29 mouse cellular contexts compared by ENCODE assay signal in genomic region chr13:120277837-120278236, GRCm38 (mm10). TPM values are rescaled to one million over a fixed set of nuclear protein-coding genes. Genes with fewer than 3 reads are reported as not detected.
DNase-seq lines count a peak whose midpoint lies in the region; ATAC-seq and TF ChIP-seq lines count a peak whose summit lies in the region.
"Not testable (repeated sequence)": the region's sequence is repeated elsewhere in the genome, so short reads cannot be mapped to it uniquely, and the experiment has no call there.
"Had no signal": no experiment of that assay in that cellular context is flagged by ENCODE, and none has a peak within 500 bp of the region (broad histone marks: within the 10 kb centered on the region; RNA-seq: fewer than 3 reads in every experiment).

No protein-coding gene starts in this region.

- H3K79me2 ChIP-seq in CH12.LX (replicated peaks; ENCODE audit: control insufficient read depth, extremely low read depth, insufficient read depth, poor library complexity, severe bottlenecking) = not testable (repeated sequence)

- not testable (repeated sequence) for DNase-seq in CH12.LX (ENCODE audit: extremely low read depth); layer of hippocampus, adult 2 months (ENCODE audit: low spot score in 2 of 2); liver, postnatal 0 days
- peak; percentile 14 for DNase-seq in kidney, adult 2 months

- H3K9ac ChIP-seq in CH12.LX (ENCODE audit: insufficient read depth, low read depth) = peak overlapping the region; percentile 48; the same call in 1 of the 2 replicates
- not testable (repeated sequence) for H3K9ac ChIP-seq in liver, postnatal 0 days (replicated peaks)

- in situ Hi-C loops in CH12.LX (cut with MboI; ENCODE audit: low pct_ligation_motif_present, low pct_unique_long_range_greater_than_20kb, low sequenced_read_pairs) = not testable (repeated sequence)

- peak; percentile 78 for ATAC-seq in common myeloid progenitor, adult 5-6 weeks (replicated peaks; ENCODE audit: low read depth, poor library complexity, severe bottlenecking)
- peak; percentile 62 to 68; a peak in 2 of 4 replicates for ATAC-seq in hematopoietic stem cell, adult 5-6 weeks (replicated peaks in 1 of 2; ENCODE audit: insufficient read depth in 1 of 2, low FRiP score in 2 of 2, low TSS enrichment in 1 of 2, low read depth in 1 of 2, poor library complexity in 2 of 2, severe bottlenecking in 2 of 2)
- ATAC-seq in liver, postnatal 0 days = not testable (repeated sequence)
- ATAC-seq in megakaryocyte-erythroid progenitor cell, adult 5-6 weeks (replicated peaks; ENCODE audit: low FRiP score, low TSS enrichment, poor library complexity, severe bottlenecking) = 0 out of 2 replicates have a peak, but pooled peaks have one; percentile 37

- not testable (repeated sequence) for H3K27ac ChIP-seq in CH12.LX (ENCODE audit: insufficient read depth, low read depth); kidney, adult 2 months (ENCODE audit: insufficient read depth, low read depth, low read length); layer of hippocampus, adult 2 months; liver, postnatal 0 days (ENCODE audit: low read depth)

- TF ChIP-seq RAD21 in CH12.LX (IDR thresholded peaks at IDR 0.05; ENCODE audit: low read depth, low read length) = peak; percentile 53

- H3K9me3 ChIP-seq in CH12.LX (replicated peaks; ENCODE audit: low read length); liver, postnatal 0 days (ENCODE audit: low read length): not testable (repeated sequence)

- TF ChIP-seq POLR2A in CH12.LX (IDR thresholded peaks at IDR 0.05; ENCODE audit: low read depth, low read length); kidney, adult 2 months (IDR thresholded peaks at IDR 0.05; ENCODE audit: low read depth, low read length): not testable (repeated sequence)

- H3K4me3 ChIP-seq in CH12.LX (replicated peaks in 1 of 3; ENCODE audit: low read depth in 2 of 3, low read length in 2 of 3, poor library complexity in 1 of 3); kidney, adult 2 months (ENCODE audit: insufficient read depth, low read depth, low read length); layer of hippocampus, adult 2 months; liver, postnatal 0 days (ENCODE audit: low read depth, low read length): not testable (repeated sequence)

- dilution Hi-C loops in CH12.LX (cut with MboI; ENCODE audit: extremely low pct_ligation_motif_present, extremely low pct_unique_long_range_greater_than_20kb, low sequenced_read_pairs) = not testable (repeated sequence)

- H3K36me3 ChIP-seq in CH12.LX (replicated peaks in 1 of 2; ENCODE audit: control insufficient read depth in 1 of 2, insufficient read depth in 1 of 2, low read length in 1 of 2); kidney, adult 2 months (ENCODE audit: control insufficient read depth, insufficient read depth, low read length); liver, postnatal 0 days (replicated peaks; ENCODE audit: insufficient read depth, low read length): not testable (repeated sequence)

- 21% methylated on average over 2 of the region's 2 CpGs for WGBS in kidney, adult 2 months
- 33% methylated on average over 2 of the region's 2 CpGs for WGBS in liver, postnatal 0 days (ENCODE audit: insufficient replicate concordance)

- H3K4me2 ChIP-seq in CH12.LX (ENCODE audit: insufficient read depth, low read depth, poor library complexity, severe bottlenecking); liver, postnatal 0 days (ENCODE audit: low read depth, low read length): not testable (repeated sequence)

- peak; percentile 19 to 61; a peak in 3 of 4 replicates for TF ChIP-seq CTCF in CH12.LX (conservative IDR thresholded peaks at IDR 0.05 in 1 of 2, IDR thresholded peaks at IDR 0.05 in 1 of 2; ENCODE audit: low read depth in 2 of 2, low read length in 2 of 2)
- peak; percentile 18; the same call in 1 of the 2 replicates for TF ChIP-seq CTCF in kidney, adult 2 months (conservative IDR thresholded peaks at IDR 0.05; ENCODE audit: insufficient read depth, insufficient read length, low read depth, low read length)
- 0 out of 2 replicates have a peak, but pooled peaks have one; percentile 7 for TF ChIP-seq CTCF in layer of hippocampus, adult 2 months (conservative IDR thresholded peaks at IDR 0.05)
- TF ChIP-seq CTCF in liver, postnatal 0 days (IDR thresholded peaks at IDR 0.05; ENCODE audit: low read depth) = peak; percentile 30

- H3K27me3 ChIP-seq in CH12.LX (replicated peaks); kidney, adult 2 months (replicated peaks; ENCODE audit: control insufficient read depth, insufficient read depth, low read length); liver, postnatal 0 days (ENCODE audit: insufficient read depth, low read length): not testable (repeated sequence)

- peaks cover 3 to 18% of the 10 kb centered on the region in 2 experiments; a peak in 3 of 4 replicates for H3K4me1 ChIP-seq in CH12.LX (ENCODE audit: control insufficient read depth in 1 of 2, insufficient read depth in 2 of 2)
- not testable (repeated sequence) for H3K4me1 ChIP-seq in kidney, adult 2 months (ENCODE audit: control insufficient read depth, insufficient read depth, low read length); liver, postnatal 0 days (ENCODE audit: insufficient read depth)

- TF ChIP-seq EP300 in CH12.LX (IDR thresholded peaks at IDR 0.05; ENCODE audit: low read length); liver, postnatal 0 days (IDR thresholded peaks at IDR 0.05; ENCODE audit: low read depth): not testable (repeated sequence)

TF ChIP-seq in CH12.LX, 34 proteins besides CTCF, POLR2A, EP300 and RAD21:
- peak; percentile 68 for TF ChIP-seq SMC3 (IDR thresholded peaks at IDR 0.05; ENCODE audit: low read depth, low read length)
- TF ChIP-seq IRF4 (IDR thresholded peaks at IDR 0.05; ENCODE audit: low read depth, low read length) = 0 out of 2 replicates have a peak, but pooled peaks have one; percentile 16

RNA-seq across cellular contexts. Expression of gene AF067061, which starts 14.9 kb away (rescaled TPM):
- total RNA-seq in CH12.LX (2012; rRNA removed) (83.0 and 130 TPM in 2 replicates), CH12.LX (2014; rRNA removed) (41.9 and 48.9 TPM in 2 replicates)
- polyA plus RNA-seq in CH12.LX (2012; ENCODE audit: insufficient read length, low read depth) = 33.8 and 34.6 TPM in 2 replicates
- total RNA-seq in common myeloid progenitor, adult 5-6 weeks (2017) = not detected in 2 replicates
- not detected in 2 replicates for total RNA-seq in hematopoietic stem cell, adult 5-6 weeks (2017)
- not detected in 2 replicates for polyA plus RNA-seq in kidney, adult 2 months (2012; rRNA removed)
- not detected for total RNA-seq in layer of hippocampus, adult 2 months (2021)
- not detected in 2 replicates for polyA plus RNA-seq in liver, postnatal 0 days (2015; fragmentation: Nextera tagmentation; extraction: Ambion mirVana)
- total RNA-seq in megakaryocyte-erythroid progenitor cell, adult 5-6 weeks (2014; fragmentation: Nextera tagmentation) = not detected in 2 replicates
- not detected in 2 replicates for total RNA-seq in megakaryocyte-erythroid progenitor cell, adult 5-6 weeks (2017)
- total RNA-seq: adrenal gland, adult 18-20 months; adrenal gland, postnatal 10 days; adrenal gland, postnatal 36 days; forebrain, postnatal 0 days; gastrocnemius, adult 2 months; gastrocnemius, postnatal 14 days; gastrocnemius, postnatal 4 days; heart, adult 2 months; heart, postnatal 14 days; heart, postnatal 4 days; MEL had no signal
- polyA plus RNA-seq: embryonic facial prominence, embryonic 12.5 days; embryonic facial prominence, embryonic 15.5 days; forebrain, embryonic 11.5 days; forebrain, embryonic 14.5 days; forebrain, postnatal 0 days; frontal cortex, adult 2 months; heart, adult 2 months; heart, embryonic 10.5 days; heart, embryonic 13.5 days; heart, embryonic 16.5 days; hindbrain, embryonic 12.5 days; hindbrain, embryonic 15.5 days; intestine, embryonic 15.5 days had no signal

RNA-seq across cellular contexts. Expression of gene BC147527, which starts 22.4 kb away (rescaled TPM):
- total RNA-seq in CH12.LX (2012; rRNA removed) = 17.2 and 22.4 TPM in 2 replicates
- 55.8 and 65.9 TPM in 2 replicates for total RNA-seq in CH12.LX (2014; rRNA removed)
- 33.6 and 50.1 TPM in 2 replicates for polyA plus RNA-seq in CH12.LX (2012; ENCODE audit: insufficient read length, low read depth)
- 11.0 and 14.2 TPM in 2 replicates for total RNA-seq in common myeloid progenitor, adult 5-6 weeks (2017)
- total RNA-seq in hematopoietic stem cell, adult 5-6 weeks (2017) = 9.1 and 26.5 TPM in 2 replicates
- 0.11 and 0.78 TPM in 2 replicates for polyA plus RNA-seq in kidney, adult 2 months (2012; rRNA removed)
- not detected for total RNA-seq in layer of hippocampus, adult 2 months (2021)
- 0.62 and 0.72 TPM in 2 replicates for polyA plus RNA-seq in liver, postnatal 0 days (2015; fragmentation: Nextera tagmentation; extraction: Ambion mirVana)
- 0.57 TPM in 1 of 2 replicates, not detected in the other for total RNA-seq in megakaryocyte-erythroid progenitor cell, adult 5-6 weeks (2014; fragmentation: Nextera tagmentation)
- total RNA-seq in megakaryocyte-erythroid progenitor cell, adult 5-6 weeks (2017) = 3.7 and 4.2 TPM in 2 replicates
- total RNA-seq: adrenal gland, postnatal 36 days; forebrain, postnatal 0 days; gastrocnemius, adult 2 months; gastrocnemius, postnatal 14 days; gastrocnemius, postnatal 4 days; heart, adult 2 months; heart, postnatal 14 days; heart, postnatal 4 days; MEL had no signal
- polyA plus RNA-seq: embryonic facial prominence, embryonic 12.5 days; heart, embryonic 10.5 days; hindbrain, embryonic 12.5 days; hindbrain, embryonic 15.5 days had no signal

RNA-seq across cellular contexts. Expression of gene Tcstv3, which starts 38.8 kb away (rescaled TPM):
- not detected in 2 replicates for total RNA-seq in CH12.LX (2012; rRNA removed)
- not detected in 2 replicates for total RNA-seq in CH12.LX (2014; rRNA removed)
- polyA plus RNA-seq in CH12.LX (2012; ENCODE audit: insufficient read length, low read depth) = not detected in 2 replicates
- not detected in 2 replicates for total RNA-seq in common myeloid progenitor, adult 5-6 weeks (2017)
- not detected in 2 replicates for total RNA-seq in hematopoietic stem cell, adult 5-6 weeks (2017)
- polyA plus RNA-seq in kidney, adult 2 months (2012; rRNA removed) = not detected in 2 replicates
- total RNA-seq in layer of hippocampus, adult 2 months (2021) = not detected
- not detected in 2 replicates for polyA plus RNA-seq in liver, postnatal 0 days (2015; fragmentation: Nextera tagmentation; extraction: Ambion mirVana)
- total RNA-seq in megakaryocyte-erythroid progenitor cell, adult 5-6 weeks (2014; fragmentation: Nextera tagmentation) = not detected in 2 replicates
- total RNA-seq in megakaryocyte-erythroid progenitor cell, adult 5-6 weeks (2017) = not detected in 2 replicates
- total RNA-seq: adrenal gland, adult 18-20 months; adrenal gland, postnatal 10 days; adrenal gland, postnatal 36 days; forebrain, postnatal 0 days; gastrocnemius, adult 2 months; gastrocnemius, postnatal 14 days; gastrocnemius, postnatal 4 days; heart, adult 2 months; heart, postnatal 14 days; heart, postnatal 4 days; MEL had no signal
- polyA plus RNA-seq: embryonic facial prominence, embryonic 12.5 days; embryonic facial prominence, embryonic 15.5 days; forebrain, embryonic 11.5 days; forebrain, embryonic 14.5 days; forebrain, postnatal 0 days; frontal cortex, adult 2 months; heart, adult 2 months; heart, embryonic 10.5 days; heart, embryonic 13.5 days; heart, embryonic 16.5 days; hindbrain, embryonic 12.5 days; hindbrain, embryonic 15.5 days; intestine, embryonic 15.5 days had no signal

RNA-seq across cellular contexts. Expression of gene Gm21731, which starts 38.9 kb away (rescaled TPM):
- total RNA-seq in CH12.LX (2012; rRNA removed) = not detected in 2 replicates
- not detected in 2 replicates for total RNA-seq in CH12.LX (2014; rRNA removed)
- not detected in 2 replicates for polyA plus RNA-seq in CH12.LX (2012; ENCODE audit: insufficient read length, low read depth)
- total RNA-seq in common myeloid progenitor, adult 5-6 weeks (2017) = not detected in 2 replicates
- total RNA-seq in hematopoietic stem cell, adult 5-6 weeks (2017) = not detected in 2 replicates
- polyA plus RNA-seq in kidney, adult 2 months (2012; rRNA removed) = not detected in 2 replicates
- total RNA-seq in layer of hippocampus, adult 2 months (2021) = not detected
- not detected in 2 replicates for polyA plus RNA-seq in liver, postnatal 0 days (2015; fragmentation: Nextera tagmentation; extraction: Ambion mirVana)
- total RNA-seq in megakaryocyte-erythroid progenitor cell, adult 5-6 weeks (2014; fragmentation: Nextera tagmentation) = not detected in 2 replicates
- total RNA-seq in megakaryocyte-erythroid progenitor cell, adult 5-6 weeks (2017) = not detected in 2 replicates
- total RNA-seq: adrenal gland, adult 18-20 months; adrenal gland, postnatal 10 days; adrenal gland, postnatal 36 days; forebrain, postnatal 0 days; gastrocnemius, adult 2 months; gastrocnemius, postnatal 14 days; gastrocnemius, postnatal 4 days; heart, adult 2 months; heart, postnatal 14 days; heart, postnatal 4 days; MEL had no signal
- polyA plus RNA-seq: embryonic facial prominence, embryonic 12.5 days; embryonic facial prominence, embryonic 15.5 days; forebrain, embryonic 11.5 days; forebrain, embryonic 14.5 days; forebrain, postnatal 0 days; frontal cortex, adult 2 months; heart, adult 2 months; heart, embryonic 10.5 days; heart, embryonic 13.5 days; heart, embryonic 16.5 days; hindbrain, embryonic 12.5 days; hindbrain, embryonic 15.5 days; intestine, embryonic 15.5 days had no signal

Comparison
In these comparisons a context has a peak if more than half of its experiments do, and no peak if none do; other contexts are left out.
1. RNA of gene AF067061, which starts 14.9 kb away (total RNA-seq): 41.9 to 130 TPM in CH12.LX; not detected in common myeloid progenitor, adult 5-6 weeks, not detected in hematopoietic stem cell, adult 5-6 weeks, not detected in layer of hippocampus, adult 2 months and not detected in megakaryocyte-erythroid progenitor cell, adult 5-6 weeks; every median in the first group is over 10 times any median in the second.
2. Peak in every context shown above with its lines, with median percentiles within 50 percentile points of each other: CTCF ChIP-seq.